Mouse (Mus musculus) ovary, adult 18-20 months (tissue): Measurements from ENCODE around the gene Plekhb1.

Source experiments
- DNase-seq: peaks from one replicate; pipeline ENCODE4 v3.0.0; 2022; ENCODE audit warnings: low spot score, mixed read lengths

Plekhb1 gene

DNA sequence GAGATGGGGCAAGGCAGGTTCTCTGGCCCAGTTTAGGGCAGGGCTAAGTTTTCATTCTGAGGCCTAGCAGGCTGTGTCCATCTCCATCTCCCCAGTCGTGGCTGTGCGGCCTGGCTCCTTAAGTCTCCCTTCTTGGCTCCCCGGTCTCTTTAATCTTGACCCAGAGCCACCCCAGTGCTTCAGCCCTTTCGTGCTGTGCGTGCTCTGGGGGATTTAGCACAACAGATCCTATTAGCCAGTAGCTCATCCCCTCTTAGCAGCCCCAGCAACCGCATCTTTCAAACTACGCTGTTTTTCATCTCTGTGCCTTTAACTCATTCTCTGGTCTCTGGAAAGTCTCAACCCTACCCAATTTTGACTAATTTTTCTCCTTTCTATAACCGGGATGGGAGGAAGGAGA, at the start of gene Plekhb1:
TSS of gene Plekhb1 (minus strand) at position 184 of the 400 bp plus-strand sequence.
- no peak for DNase-seq

DNA sequence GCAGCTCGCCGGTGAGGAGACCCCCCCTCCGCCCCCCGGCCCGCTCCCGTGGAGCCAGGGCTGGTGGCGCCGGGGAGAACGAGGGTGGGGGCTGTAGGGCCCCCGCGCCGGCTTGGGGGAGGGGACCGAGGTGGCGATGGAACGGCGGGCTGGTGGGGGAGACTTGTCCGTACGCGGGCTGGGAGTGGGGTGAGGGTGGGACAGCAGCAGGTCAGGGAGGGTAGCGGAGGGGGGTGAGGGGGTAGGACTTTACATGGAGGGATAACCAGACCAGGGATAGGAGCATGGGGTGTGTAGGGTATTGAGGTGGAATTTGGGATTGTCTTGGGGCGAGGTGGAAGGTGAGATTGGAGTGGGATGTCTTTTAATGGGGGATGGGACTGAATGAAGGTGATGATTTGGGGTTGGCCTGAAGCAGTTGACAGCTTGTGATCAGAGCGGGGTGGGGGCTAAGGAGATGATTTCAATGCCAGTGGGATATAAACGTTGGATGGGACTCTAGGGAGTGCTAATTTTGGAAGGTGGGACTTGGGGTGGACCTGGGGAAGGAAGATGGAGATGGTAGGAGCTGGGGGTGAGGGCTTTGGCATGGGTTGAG, 44.8 kb upstream of the Plekhb1 start:
- DNase-seq: no peak

DNA sequence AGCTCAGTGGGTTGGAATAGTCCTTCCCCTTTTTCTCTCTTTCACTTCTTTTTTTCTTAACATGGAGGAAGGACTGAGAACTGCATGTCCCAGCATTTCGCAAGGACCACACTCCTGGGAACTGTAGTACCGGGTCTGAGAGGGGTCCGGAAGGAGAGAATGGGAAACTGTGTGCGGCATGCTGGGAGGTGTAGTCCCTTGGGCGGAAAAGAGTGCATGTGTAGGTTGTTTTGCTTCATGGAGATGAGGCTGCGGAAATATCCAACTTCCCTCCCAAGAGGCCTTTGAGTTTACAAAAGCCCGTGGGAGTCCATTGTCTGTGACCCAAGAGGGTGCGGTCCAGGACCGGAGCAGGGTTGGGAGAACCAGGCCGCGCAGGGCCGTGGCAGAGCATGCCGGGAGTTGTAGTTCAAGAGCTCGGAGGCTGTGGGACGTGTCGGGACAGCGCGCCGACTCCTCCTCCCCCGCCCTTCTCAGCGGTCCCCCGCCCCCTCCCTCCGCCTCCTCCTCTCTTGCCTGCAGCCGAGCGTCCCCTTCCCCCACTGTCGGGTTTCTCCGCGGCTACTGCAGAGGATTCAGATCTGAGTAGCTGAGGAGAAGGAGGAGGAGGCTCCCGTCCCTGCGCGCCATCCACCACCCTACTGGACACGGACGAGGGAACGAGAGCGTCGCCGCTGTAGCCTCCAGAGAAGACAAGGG, 44.1 kb upstream of the Plekhb1 start, which contains the start of gene Fam168a:
TSS of gene Fam168a (plus strand) at position 493 of the 699 bp plus-strand sequence.
- peak; percentile 93 for DNase-seq

DNA sequence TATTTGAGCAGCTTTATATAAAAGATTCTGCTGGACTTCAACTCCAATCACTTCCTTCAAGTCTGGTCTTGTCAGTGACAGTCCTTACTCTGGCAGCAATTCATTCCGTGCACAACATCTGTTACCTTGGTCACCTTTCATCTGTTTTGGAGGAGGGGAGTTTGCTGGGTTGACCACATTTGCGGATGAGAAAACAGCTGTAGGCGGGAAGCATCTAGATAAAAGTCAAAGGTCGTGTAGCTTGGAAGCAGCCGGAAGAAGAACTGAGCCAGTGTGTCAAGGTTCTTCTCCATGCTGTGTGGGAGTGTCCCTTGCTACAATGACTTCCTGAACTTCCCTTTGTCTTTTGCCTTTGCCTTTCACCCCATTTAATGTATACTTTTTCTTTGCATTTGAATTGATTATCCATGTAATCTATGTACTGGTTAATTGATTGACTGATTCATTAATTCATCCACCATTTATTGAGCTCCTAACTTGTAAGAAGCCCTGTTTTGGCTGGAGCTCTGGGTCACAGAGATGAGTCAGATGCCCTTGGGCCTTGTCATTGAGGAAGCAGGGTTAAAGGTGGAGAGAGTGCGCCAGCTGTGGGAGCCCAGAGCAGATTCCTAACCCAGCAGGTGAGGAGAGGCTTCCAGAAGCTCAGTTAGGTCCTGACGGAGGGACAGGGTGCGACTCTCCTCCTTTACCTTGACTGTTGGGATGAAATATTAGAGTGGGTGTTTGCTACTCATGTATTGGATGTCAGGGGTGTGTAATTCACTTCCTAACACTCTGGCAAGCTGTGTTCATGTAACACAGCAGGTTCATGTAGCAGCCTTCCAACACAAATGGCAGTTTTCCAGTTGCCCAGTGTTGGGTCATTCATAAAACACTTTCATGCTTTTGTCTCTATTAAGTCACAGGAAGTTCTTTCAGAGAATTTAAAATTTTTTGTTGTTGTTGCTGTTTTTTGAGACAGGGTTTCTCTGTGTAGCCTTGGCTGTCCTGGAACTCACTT, 37.9 kb upstream of the Plekhb1 start:
- DNase-seq: no peak

DNA sequence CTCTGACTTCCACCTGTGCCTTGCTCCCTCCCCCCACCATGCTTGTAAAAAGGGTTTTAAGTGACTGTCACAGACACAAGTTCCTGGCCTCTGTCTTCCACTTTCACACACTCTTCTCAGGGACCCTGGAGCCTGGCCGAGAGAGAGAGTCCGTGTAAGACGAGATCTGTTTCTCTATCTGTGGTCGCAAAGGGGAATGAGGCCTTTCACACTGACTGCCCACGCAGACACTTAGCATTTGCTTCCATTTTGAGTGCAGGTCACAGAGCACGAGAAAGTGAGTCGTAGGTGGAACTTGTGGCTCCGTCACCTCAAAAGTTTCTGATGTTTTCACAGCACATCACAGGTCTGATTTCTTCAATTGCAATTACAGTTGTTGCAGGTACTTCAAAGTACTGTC, 31.0 kb upstream of the Plekhb1 start:
- DNase-seq: no peak

DNA sequence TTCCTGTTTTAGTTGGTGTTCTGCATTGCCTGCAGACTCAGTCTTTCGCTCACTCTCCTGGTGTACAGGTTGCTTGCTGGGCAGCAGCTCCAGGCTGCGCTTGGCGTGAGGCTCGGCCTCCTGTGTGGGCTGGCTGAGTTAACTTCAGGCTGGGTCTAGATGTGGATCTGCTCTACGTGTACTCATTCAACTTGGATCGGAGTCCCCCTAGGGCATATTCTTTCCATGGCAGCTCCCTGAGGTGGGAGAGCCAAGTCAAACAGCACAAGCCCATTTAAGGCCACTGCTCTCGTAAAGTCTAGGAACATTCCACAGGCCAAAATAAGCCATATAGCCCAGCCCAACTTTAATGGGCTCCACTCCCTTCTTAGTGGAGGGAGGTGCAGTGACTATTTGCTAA, 26.3 kb upstream of the Plekhb1 start:
- no peak for DNase-seq

DNA sequence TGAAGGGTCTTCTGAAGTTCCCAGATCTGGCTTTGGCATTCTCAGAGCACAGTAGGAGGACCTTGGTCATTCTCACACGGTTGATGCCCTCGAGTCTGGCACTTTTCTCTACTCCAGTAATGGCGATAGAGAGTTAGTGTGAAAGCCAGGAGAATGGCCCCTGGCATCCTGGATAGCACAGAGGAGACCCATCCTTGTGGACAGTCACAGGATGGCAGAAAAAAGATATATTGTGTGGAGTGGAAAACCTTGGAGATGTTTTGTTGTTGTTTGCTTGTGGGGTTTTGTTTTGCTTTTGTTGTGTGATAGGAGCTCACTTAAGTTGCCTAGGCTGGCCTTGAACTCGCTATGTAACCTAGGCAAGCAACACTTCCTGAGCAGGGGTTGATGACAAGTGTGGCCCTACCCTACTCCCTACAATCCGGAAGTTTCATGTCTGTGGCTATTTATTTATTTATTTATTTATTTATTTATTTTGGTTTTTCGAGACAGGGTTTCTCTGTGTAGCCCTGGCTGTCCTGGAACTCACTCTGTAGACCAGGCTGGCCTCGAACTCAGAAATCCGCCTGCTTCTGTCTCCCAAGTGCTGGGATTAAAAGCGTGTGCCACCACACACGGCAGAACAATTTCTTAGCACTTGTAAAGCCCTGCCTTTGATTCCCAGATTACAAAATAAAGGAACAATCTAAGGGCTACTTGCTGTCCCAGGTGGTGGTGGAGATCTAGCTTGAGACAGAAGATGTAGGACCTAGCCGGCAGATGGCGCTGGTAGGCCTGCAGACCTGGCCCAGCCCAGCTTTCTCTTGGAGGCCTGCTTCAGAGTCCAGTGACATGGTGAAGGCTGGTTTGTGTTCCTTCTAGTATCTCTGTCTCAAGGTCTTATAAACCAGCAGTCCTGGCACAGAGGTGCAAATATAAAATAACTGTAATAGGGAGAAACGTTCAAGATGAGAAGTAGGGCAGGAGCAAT, 23.1 kb upstream of the Plekhb1 start:
- peak; percentile 70 for DNase-seq

DNA sequence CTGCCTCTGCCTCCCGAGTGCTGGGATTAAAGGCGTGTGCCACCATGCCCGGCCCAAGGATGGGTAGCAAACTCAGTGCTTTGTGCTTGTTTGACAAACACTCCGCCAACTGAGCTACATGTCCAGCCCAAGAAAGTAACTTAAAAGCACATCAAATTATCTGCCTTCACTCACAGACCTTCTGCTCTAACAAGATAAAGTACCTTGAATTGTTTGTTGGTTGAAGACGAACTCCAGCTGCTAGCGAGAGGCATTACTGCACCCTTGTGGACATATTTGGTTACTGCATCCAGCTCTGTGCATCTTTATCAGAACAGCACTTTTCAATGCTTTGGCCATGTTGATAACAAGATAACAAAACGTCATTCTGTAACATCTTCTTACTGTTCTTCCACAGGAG, 22.3 kb upstream of the Plekhb1 start:
- no peak for DNase-seq

DNA sequence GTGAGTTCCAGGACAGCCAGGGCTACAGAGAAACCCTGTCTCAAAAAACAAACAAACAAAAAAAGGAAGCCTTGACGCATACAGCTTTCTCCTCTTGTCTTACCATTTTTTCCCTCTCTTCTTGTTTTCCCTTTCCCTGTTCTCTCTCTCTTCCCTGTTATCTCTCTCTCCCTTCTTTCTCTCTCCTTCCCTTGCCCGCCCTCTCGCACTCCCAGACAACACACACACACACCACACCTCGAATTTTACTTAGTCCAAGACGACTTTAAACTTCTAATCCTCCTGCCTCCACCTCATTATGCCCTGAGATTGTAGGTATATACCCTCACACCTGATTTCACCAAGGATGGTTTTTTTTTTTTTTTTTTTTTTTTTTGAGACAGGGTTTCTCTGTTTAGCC, 21.9 kb upstream of the Plekhb1 start:
- no peak for DNase-seq

DNA sequence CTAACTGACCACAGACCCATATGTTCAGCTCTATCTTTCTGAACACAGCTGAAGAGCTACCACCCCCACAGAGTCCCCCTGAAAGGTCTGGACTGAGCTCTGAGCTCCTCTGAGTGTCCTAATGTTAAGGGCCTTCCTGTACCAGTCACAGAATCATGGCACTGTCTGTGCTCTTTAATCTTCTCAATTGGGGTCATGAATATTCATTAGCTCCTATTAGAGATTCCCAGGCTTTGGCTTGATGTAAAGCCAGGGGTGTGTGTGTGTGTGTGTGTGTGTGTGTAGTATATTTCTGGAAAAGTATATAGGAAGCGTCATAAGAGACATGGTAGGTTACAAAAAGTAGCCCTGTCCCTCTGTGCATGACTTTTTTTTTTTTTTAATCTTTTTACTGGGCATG, 21.0 kb upstream of the Plekhb1 start:
- no peak for DNase-seq

DNA sequence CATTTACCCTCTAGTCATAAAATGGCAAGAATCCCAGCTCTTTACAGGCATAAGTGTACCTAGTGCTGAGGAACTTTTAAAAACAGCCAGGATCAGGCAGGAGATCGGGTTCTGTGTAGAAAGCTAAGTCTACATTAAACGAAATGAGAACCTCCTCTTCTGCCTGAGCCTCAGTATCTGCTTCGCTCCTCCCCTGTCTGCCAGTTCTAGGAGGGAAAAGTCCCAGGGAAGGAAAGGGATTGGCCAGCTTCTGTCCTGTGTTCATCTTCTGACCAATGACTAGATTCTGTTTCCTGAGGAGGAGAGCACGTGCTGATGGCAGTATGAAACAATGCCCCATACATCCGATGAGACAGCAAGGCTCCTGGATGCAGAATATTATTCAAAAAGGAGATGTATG, 18.9 kb upstream of the Plekhb1 start:
- no peak for DNase-seq

DNA sequence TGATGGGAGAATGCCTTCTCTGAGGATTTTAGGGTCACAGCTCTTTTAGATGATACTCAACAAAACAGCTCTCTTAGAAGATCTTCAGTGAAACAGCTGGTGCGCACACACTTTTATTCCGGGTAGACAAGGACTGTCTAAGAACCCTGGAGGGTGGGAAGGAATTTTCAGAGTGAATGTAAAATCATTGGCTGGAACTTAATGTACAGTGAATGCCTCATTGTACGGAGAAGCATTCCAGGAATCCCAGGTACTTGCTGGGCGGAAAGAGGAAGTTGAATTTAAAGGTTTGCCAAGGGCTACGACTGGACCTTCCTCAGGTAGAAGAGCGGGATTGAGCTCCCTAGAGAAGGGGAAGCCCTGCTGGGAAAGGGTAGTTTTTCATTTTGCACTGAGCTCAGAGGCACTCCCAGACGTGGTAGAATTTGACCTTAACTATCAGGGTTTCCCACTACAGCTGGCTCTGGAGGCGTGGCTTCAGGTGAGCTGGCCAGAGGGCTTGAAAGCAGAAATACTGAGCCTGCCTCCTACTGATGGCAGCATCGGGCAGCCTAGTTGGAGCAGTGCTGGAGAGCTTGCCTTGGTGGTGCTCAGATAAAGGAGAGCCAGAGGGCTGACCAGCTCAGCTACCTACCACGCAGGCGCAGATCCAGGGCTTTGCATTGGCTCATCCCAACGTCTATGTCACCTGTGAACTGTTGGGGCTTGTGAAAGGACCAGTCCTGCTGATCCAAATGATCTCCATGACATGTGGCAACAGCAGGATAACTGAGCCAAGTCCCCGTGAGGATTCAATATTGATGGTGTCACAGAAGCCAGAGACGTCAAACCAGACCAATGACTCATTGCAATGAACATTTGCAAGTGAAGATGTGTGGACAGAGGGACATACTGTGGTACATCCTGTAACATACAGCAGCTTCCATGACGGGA, 17.0 kb upstream of the Plekhb1 start:
- no peak for DNase-seq

GRCm38 (mm10) chr7:100678052-100678451, 15.8 kb upstream of the Plekhb1 start:
- no peak for DNase-seq

GRCm38 (mm10) chr7:100674941-100675340, 12.7 kb upstream of the Plekhb1 start:
- no peak for DNase-seq

- no peak for DNase-seq
These were observed 11.2 kb upstream of the Plekhb1 start for GRCm38 (mm10) chr7:100673452-100673851.

- DNase-seq: no peak
These were observed 8.4 kb upstream of the Plekhb1 start for GRCm38 (mm10) chr7:100670646-100671045.

DNA sequence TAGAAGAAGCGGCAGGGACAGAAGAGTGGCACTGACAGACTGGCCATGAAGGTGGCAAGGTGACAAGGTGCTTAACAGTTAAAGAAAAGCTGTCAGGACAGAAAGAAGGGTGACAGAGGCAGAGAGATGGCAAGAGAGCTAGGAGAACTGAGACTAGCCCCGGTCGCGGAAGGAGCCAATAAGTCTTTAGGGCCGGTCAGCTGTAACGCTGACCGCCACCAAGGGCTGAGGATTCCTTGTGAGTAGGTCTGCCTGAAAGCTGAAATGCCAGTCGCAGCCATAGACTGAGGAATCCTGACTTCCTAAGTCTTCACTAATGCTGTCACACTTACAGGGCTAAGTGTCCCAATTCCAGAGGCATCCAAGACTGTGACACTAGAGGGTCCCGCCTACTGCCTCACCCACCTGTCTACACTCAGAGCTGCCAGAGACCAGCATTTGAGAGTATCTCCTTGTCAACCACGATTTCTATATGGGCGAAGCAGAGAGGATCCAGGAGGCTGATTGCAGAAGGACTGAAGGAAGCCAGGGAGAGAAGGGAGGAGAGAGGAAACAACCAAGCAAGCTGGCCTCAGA, 1.6 kb upstream of the Plekhb1 start:
- no peak for DNase-seq

DNA sequence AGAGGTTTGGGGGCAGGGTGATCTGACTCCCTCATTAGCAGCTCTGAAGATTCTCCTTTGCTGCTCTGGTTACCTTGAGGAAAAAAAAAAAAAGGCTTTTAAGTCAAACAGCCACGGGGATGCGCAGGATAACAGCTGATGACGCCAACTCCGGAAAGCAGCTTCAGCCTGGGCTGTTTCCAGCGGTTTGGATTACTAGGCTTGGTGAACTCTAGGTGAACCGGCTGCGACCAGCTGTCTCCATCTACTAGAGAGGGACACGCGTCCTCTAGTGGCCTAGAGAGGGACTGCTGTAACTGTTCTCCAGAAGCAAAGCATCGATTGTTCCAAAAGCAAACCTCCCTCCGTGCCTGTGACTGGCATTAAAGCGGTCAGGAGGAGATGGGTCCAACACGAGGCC, 976 bp upstream of the Plekhb1 start:
- DNase-seq: peak; percentile 75

GRCm38 (mm10) chr7:100661264-100661663, 950 bp downstream of the Plekhb1 start:
- DNase-seq: no peak

DNA sequence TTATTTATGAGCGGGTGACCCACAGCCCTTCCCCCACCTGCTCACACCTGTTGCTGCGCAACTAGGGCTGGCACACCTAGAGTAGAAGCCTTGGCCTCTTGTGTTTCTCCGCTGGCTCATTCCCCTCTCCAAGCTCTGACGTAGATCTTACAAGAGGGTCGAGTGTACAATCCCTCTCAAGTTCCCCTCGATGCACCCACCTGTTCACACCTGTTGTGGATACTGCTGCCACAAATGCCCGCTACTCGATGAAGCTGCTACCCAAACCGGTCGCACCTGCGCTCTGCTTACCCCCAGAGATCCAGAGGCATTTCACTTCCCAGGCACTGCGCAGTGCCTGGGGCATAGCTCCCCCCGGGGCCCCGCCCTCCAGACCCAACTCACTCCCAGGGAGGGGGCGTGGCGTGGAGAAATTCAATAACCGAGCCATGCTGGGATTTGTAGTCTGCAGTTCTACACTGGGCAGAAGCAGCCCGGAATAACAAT, 4.1 kb downstream of the Plekhb1 start:
- peak; percentile 33 for DNase-seq
